Mouse (Mus musculus): ENCODE data around the gene Hba-x. TPM values are rescaled to one million over a fixed set of nuclear protein-coding genes. Genes with fewer than 3 reads are reported as not detected.
A peak's percentile ranks its signal among the peaks of the same experiment; 100 is the strongest.
"Not testable (repeated sequence)": the region's sequence is repeated elsewhere in the genome, so short reads cannot be mapped to it uniquely, and the experiment has no call there.

The Hba-x gene
- polyA plus RNA-seq, 1 experiment from 2014 or later = 4,673 TPM

GRCm38 (mm10) chr11:32268952-32269351 is 7.2 kb upstream of the Hba-x start:
- H3K4me3 ChIP-seq (ENCODE audit: low read depth, low read length) = no peak overlapping the region
- H3K27me3 ChIP-seq (replicated peaks; ENCODE audit: control insufficient read depth, insufficient read depth, low read length) = no peaks in the 10 kb centered on the region
- H3K4me2 ChIP-seq = peak overlapping the region; percentile 85
- 43% methylated on average over 5 of the region's 5 CpGs for whole genome bisulfite sequencing
- ATAC-seq (replicated peaks; ENCODE audit: low FRiP score) (peak; percentile 90), DNase-seq (ENCODE audit: low spot score) (peak; percentile 51)
- H3K9me3 ChIP-seq (ENCODE audit: control insufficient read depth, low read length) = no peaks in the 10 kb centered on the region
- H3K36me3 ChIP-seq (ENCODE audit: control insufficient read depth, insufficient read depth, low read length) = no peaks in the 10 kb centered on the region
- H3K27ac ChIP-seq (ENCODE audit: low read depth, low read length) = peak overlapping the region; percentile 98
- peak overlapping the region; percentile 98 for H3K9ac ChIP-seq (ENCODE audit: low read depth, low read length)
- peaks cover 32% of the 10 kb centered on the region for H3K4me1 ChIP-seq (replicated peaks; ENCODE audit: control insufficient read depth, insufficient read depth, low read length)

DNA sequence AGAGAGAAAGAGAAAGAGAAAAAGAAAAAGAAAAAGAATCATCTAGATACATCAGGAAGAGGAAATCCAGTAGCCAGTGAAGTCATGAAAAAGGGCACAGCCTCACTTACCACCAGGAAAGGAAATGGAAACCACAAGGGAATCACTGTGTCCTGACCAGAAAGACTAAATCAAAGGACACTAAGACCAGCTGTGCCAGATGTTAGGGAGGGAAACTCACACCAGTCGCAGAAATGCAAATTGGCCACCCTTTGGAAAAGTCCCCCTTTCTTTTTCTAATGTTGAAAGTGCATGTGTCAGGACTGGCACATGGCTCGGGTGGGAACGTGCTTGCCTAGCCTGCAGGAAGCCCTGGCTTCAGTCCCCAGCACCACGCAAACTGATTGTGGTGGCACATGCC is 5.0 kb upstream of the Hba-x start:
- WGBS = 39% methylated on average over 4 of the region's 4 CpGs
- Histone ChIP-seq H3K9ac (ENCODE audit: low read depth, low read length) (no peak overlapping the region), H3K4me1 (replicated peaks; ENCODE audit: control insufficient read depth, insufficient read depth, low read length) (peaks cover 21% of the 10 kb centered on the region), H3K27me3 (replicated peaks; ENCODE audit: control insufficient read depth, insufficient read depth, low read length) (no peaks in the 10 kb centered on the region), H3K9me3 (ENCODE audit: control insufficient read depth, low read length) (no peaks in the 10 kb centered on the region), H3K4me2 (no peak overlapping the region), H3K36me3 (ENCODE audit: control insufficient read depth, insufficient read depth, low read length) (no peaks in the 10 kb centered on the region), H3K27ac (ENCODE audit: low read depth, low read length) (no peak overlapping the region), H3K4me3 (ENCODE audit: low read depth, low read length) (no peak overlapping the region)
- ATAC-seq (replicated peaks; ENCODE audit: low FRiP score) (no peak), DNase-seq (ENCODE audit: low spot score) (no peak)

GRCm38 (mm10) chr11:32277736-32278457 is 1.7 kb downstream of the Hba-x start:
- peak; percentile 27; the same call in 1 of the 2 replicates for ATAC-seq (replicated peaks; ENCODE audit: low FRiP score)
- Histone ChIP-seq H3K4me1 (replicated peaks; ENCODE audit: control insufficient read depth, insufficient read depth, low read length) (peaks cover 13% of the 10 kb centered on the region), H3K27ac (ENCODE audit: low read depth, low read length) (peak overlapping the region; percentile 40; the same call in 1 of the 2 replicates), H3K4me3 (ENCODE audit: low read depth, low read length) (0 out of 2 replicates have a peak overlapping the region, but pooled peaks have one; percentile 6), H3K27me3 (replicated peaks; ENCODE audit: control insufficient read depth, insufficient read depth, low read length) (peaks cover 32% of the 10 kb centered on the region), H3K9me3 (ENCODE audit: control insufficient read depth, low read length) (no peaks in the 10 kb centered on the region), H3K9ac (ENCODE audit: low read depth, low read length) (peak overlapping the region; percentile 10; the same call in 1 of the 2 replicates), H3K36me3 (ENCODE audit: control insufficient read depth, insufficient read depth, low read length) (no peaks in the 10 kb centered on the region), H3K4me2 (no peak overlapping the region)
- no peak for DNase-seq (ENCODE audit: low spot score)
- 57% methylated on average over 21 of the region's 21 CpGs for WGBS

GRCm38 (mm10) chr11:32278458-32278957 is 2.3 kb downstream of the Hba-x start:
- DNase-seq (ENCODE audit: low spot score) (no peak), ATAC-seq (replicated peaks; ENCODE audit: low FRiP score) (no peak)
- Histone ChIP-seq H3K36me3 (ENCODE audit: control insufficient read depth, insufficient read depth, low read length) (no peaks in the 10 kb centered on the region), H3K9me3 (ENCODE audit: control insufficient read depth, low read length) (no peaks in the 10 kb centered on the region), H3K4me1 (replicated peaks; ENCODE audit: control insufficient read depth, insufficient read depth, low read length) (peaks cover 13% of the 10 kb centered on the region), H3K9ac (ENCODE audit: low read depth, low read length) (no peak overlapping the region), H3K27ac (ENCODE audit: low read depth, low read length) (peak overlapping the region; percentile 40; the same call in 1 of the 2 replicates), H3K4me3 (ENCODE audit: low read depth, low read length) (no peak overlapping the region), H3K27me3 (replicated peaks; ENCODE audit: control insufficient read depth, insufficient read depth, low read length) (peaks cover 32% of the 10 kb centered on the region), H3K4me2 (no peak overlapping the region; the same call in 1 of the 2 replicates)
- WGBS = 70% methylated on average over 12 of the region's 12 CpGs

DNA sequence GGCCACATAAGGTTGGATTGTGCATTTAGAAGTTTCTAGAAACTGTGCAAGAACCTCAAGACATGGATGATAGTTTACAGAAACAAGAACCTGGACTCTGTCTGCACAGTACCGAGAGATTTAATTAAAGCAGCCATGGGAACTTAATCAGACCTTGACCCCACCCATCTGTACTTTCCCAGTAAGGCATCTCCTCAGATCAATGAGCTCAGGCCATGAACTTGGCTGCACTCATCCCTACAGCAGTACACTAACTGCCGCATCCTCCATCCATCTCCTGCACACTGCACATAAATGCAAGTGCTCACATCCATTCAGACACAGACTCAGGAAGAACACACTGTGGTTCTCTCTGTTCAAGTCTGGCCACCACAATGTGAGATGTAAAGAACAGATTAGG is 4.4 kb downstream of the Hba-x start:
- Histone ChIP-seq H3K4me1 (replicated peaks; ENCODE audit: control insufficient read depth, insufficient read depth, low read length) (peaks cover 13% of the 10 kb centered on the region), H3K4me3 (ENCODE audit: low read depth, low read length) (no peak overlapping the region), H3K9ac (ENCODE audit: low read depth, low read length) (peak overlapping the region; percentile 65; the same call in 1 of the 2 replicates), H3K9me3 (ENCODE audit: control insufficient read depth, low read length) (no peaks in the 10 kb centered on the region), H3K27me3 (replicated peaks; ENCODE audit: control insufficient read depth, insufficient read depth, low read length) (peaks cover 32% of the 10 kb centered on the region), H3K36me3 (ENCODE audit: control insufficient read depth, insufficient read depth, low read length) (no peaks in the 10 kb centered on the region), H3K27ac (ENCODE audit: low read depth, low read length) (peak overlapping the region; percentile 87), H3K4me2 (peak overlapping the region; percentile 48)
- ATAC-seq (replicated peaks; ENCODE audit: low FRiP score) (no peak), DNase-seq (ENCODE audit: low spot score) (no peak)
- 78% methylated on average over 2 of the region's 2 CpGs for WGBS

DNA sequence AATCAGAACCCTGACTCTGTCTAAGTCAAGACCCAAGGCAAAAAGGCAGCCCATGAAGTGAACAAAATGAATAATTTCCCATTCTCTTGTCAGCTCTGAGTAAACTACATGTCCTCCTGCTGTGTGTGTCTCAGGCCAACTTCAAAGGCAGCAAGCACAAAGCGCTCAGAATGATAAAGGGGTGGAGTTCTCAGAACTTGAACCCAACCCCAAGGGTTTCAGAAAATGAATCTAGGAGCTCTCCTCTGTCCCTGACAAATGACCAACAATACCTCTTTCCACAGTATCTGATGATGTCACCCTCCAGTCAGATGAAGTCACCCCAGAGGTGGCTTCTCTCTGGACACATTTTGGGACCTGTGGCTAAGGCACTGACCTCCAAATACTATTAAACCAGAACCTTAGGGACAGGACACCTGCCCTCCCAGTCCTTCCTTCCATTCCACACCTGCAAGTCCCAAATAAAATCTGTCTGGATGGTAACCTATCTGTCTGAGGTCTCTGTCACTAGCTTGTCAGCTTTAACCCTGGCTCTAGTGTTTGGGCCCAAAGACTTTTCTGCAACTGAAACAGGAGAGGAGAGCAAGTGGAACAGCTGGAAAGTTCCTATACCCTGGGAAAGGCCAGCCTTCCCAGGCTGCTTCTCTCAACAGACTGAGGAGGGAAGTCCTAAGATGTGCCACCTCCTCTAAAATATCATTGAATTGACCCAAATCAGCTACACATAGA is 5.4 kb downstream of the Hba-x start:
- peak overlapping the region; percentile 87 for H3K27ac ChIP-seq (ENCODE audit: low read depth, low read length)
- ATAC-seq (replicated peaks; ENCODE audit: low FRiP score) = no peak
- H3K9ac ChIP-seq (ENCODE audit: low read depth, low read length) = peak overlapping the region; percentile 65
- H3K27me3 ChIP-seq (replicated peaks; ENCODE audit: control insufficient read depth, insufficient read depth, low read length) = peaks cover 29% of the 10 kb centered on the region
- no peaks in the 10 kb centered on the region for H3K9me3 ChIP-seq (ENCODE audit: control insufficient read depth, low read length)
- H3K4me1 ChIP-seq (replicated peaks; ENCODE audit: control insufficient read depth, insufficient read depth, low read length) = peaks cover 13% of the 10 kb centered on the region
- H3K36me3 ChIP-seq (ENCODE audit: control insufficient read depth, insufficient read depth, low read length) = no peaks in the 10 kb centered on the region
- DNase-seq (ENCODE audit: low spot score) = no peak
- 46% methylated on average over 1 of the region's 1 CpGs for WGBS
- H3K4me3 ChIP-seq (ENCODE audit: low read depth, low read length) = no peak overlapping the region
- H3K4me2 ChIP-seq = peak overlapping the region; percentile 48

GRCm38 (mm10) chr11:32283091-32283777 is 7.0 kb downstream of the Hba-x start, which contains the start of gene Hba-a1:
Hba-a1 (plus strand) TSS chr11:32283511.
- not testable (repeated sequence) for DNase-seq (ENCODE audit: low spot score); H3K36me3 ChIP-seq (ENCODE audit: control insufficient read depth, insufficient read depth, low read length); H3K9me3 ChIP-seq (ENCODE audit: control insufficient read depth, low read length)
- H3K4me2 ChIP-seq = peak within 1 kb of the TSS; percentile 51
- H3K27ac ChIP-seq (ENCODE audit: low read depth, low read length) = peak within 1 kb of the TSS; percentile 87
- 11% methylated on average over 1 of the region's 5 CpGs for WGBS
- peak within 1 kb of the TSS; percentile 32 for H3K4me3 ChIP-seq (ENCODE audit: low read depth, low read length)
- peaks cover 19% of the 10 kb centered on the region for H3K27me3 ChIP-seq (replicated peaks; ENCODE audit: control insufficient read depth, insufficient read depth, low read length)
- peak; percentile 79 for ATAC-seq (replicated peaks; ENCODE audit: low FRiP score)
- H3K9ac ChIP-seq (ENCODE audit: low read depth, low read length) = peak within 1 kb of the TSS; percentile 55
- peaks cover 13% of the 10 kb centered on the region for H3K4me1 ChIP-seq (replicated peaks; ENCODE audit: control insufficient read depth, insufficient read depth, low read length)

- Histone ChIP-seq H3K9ac (ENCODE audit: low read depth, low read length) (peak overlapping the region; percentile 55), H3K27ac (ENCODE audit: low read depth, low read length) (peak overlapping the region; percentile 71), H3K4me1 (replicated peaks; ENCODE audit: control insufficient read depth, insufficient read depth, low read length) (peaks cover 13% of the 10 kb centered on the region), H3K4me2 (peak overlapping the region; percentile 43), H3K4me3 (ENCODE audit: low read depth, low read length) (peak overlapping the region; percentile 32)
- H3K27me3 ChIP-seq (replicated peaks; ENCODE audit: control insufficient read depth, insufficient read depth, low read length); DNase-seq (ENCODE audit: low spot score); H3K9me3 ChIP-seq (ENCODE audit: control insufficient read depth, low read length); H3K36me3 ChIP-seq (ENCODE audit: control insufficient read depth, insufficient read depth, low read length): not testable (repeated sequence)
- 34% methylated on average over 2 of the region's 2 CpGs for WGBS
- peak; percentile 4 for ATAC-seq (replicated peaks; ENCODE audit: low FRiP score)
These were observed 8.4 kb downstream of the Hba-x start for GRCm38 (mm10) chr11:32284582-32284981.
